Mouse (Mus musculus): ENCODE measurements around the gene Fam83g.
A peak's percentile ranks its signal among the peaks of the same experiment; 100 is the strongest.

The Fam83g gene

DNA sequence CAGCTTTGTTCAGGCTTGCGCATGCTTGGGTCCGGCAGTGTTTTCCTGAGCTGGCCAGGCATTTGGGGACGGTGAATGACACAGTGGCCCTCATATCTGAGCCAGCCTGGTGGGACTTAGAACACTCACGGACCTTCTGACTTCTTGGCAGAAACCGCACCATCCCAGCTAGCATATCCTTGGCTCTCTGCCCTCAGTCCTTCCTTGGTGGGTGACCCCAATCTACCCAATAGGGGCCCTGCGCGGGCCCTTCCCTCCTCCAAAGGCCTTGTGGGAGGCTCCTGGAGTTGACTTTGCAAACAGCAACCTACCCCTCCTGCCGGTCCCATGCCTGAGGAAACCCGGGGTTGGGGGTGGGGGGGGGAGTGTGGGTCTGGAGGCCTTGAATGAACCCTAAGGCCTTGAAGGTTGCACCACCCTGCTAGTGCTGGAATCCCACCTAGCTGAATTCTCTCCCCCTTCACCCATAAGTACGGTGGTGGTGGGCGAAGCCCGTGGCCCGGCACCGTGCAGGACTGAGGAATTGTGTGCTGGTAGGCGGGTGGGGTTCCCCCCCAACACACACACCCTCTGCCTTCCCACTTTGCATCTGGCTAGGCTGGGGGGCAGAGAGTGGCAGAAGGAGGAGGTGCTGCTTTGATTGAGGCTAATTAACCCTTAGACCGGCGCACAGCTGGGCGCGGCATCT, 9.6 kb upstream of the Fam83g start:
- no peak for DNase-seq (ENCODE audit: low spot score in 2 of 2)

- DNase-seq (ENCODE audit: low spot score in 2 of 2) = no peak
Observed at GRCm38 (mm10) chr11:61674839-61675159, 9.1 kb upstream of the Fam83g start.

DNA sequence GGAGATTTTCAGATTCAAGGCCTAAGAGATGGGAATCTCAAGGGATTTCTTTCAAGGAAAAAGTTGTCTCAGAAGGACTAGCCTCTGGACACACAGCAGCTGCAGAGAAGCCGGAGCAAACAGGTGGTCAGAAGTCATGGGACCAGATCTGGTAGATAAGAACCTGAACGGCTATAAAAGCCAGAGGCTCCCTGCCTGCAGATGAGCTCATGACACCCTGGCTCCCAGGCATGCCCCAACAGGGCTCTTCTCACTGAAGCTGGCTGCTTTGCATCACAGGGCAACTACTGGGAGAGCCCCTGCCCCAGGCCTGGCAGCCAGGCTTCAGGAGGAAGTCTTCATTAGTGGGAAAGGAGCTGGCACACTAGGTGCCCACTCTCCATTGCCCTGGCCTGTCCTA, 8.6 kb upstream of the Fam83g start:
- no peak for DNase-seq (ENCODE audit: low spot score in 2 of 2)

DNA sequence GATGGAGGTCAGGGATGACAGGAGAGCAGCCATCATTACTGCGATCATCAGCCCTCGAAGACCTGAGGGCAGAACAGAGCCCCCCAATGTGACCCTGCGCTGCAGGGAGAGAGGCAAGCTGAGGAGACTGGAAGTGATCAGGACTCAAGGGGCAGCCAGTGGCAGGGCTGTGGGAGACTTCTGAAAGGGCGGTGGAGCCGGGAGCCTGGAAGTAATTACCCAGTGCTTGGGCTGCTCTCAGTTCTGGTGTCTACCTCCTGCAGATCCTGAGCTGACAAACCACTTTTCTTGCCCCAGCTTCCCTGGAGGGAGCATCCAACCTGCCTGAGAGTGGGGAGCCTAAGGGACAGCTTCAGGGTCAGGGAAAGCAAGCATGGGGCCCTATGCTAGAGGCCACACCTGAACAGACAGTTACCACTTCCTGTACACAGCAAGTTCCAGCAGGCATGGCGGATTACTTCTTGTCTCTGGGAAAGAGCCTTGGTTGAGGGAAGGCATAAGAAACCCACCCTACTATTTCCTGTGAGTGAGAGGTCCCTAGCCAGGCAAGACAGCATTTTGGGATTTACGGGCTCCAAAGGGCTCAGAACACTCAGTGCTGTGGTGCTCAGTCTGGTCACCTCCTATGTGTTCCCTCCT, 7.6 kb upstream of the Fam83g start:
- DNase-seq (ENCODE audit: low spot score in 2 of 2) = no peak

GRCm38 (mm10) chr11:61677709-61678108, 6.2 kb upstream of the Fam83g start:
- DNase-seq (ENCODE audit: low spot score in 2 of 2) = no peak

- DNase-seq (ENCODE audit: low spot score in 2 of 2) = no peak
Observed at GRCm38 (mm10) chr11:61679091-61679866, 4.6 kb upstream of the Fam83g start.

- no peak for DNase-seq (ENCODE audit: low spot score in 2 of 2)
Observed at GRCm38 (mm10) chr11:61685119-61685725, 1.3 kb downstream of the Fam83g start.

- no peak for DNase-seq (ENCODE audit: low spot score in 2 of 2)
Observed at GRCm38 (mm10) chr11:61686141-61686540, 2.2 kb downstream of the Fam83g start.

GRCm38 (mm10) chr11:61686906-61687453, 3.1 kb downstream of the Fam83g start:
- DNase-seq (ENCODE audit: low spot score in 2 of 2) = no peak

DNA sequence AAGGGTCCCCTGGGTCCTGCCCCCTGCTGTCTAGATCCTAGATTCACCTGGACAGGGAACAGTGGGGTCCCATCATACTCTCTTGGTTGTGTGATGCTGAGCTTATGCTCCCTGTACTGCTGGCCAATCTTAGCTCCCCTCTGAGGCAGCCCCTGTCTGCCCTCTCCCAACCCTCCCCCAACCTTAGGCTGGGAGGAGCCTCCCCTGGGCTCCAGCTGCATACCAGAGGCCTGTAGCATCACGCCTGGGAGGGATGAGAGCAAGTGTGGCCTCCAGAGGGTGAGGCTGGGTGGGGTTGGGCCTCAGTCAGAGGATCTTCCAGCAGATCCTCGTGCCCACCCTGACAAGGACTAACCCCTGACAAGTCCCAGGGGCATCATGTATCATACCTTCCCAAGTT, 3.7 kb downstream of the Fam83g start:
- no peak for DNase-seq (ENCODE audit: low spot score in 2 of 2)

- DNase-seq (ENCODE audit: low spot score in 2 of 2) = no peak
Observed at GRCm38 (mm10) chr11:61692996-61693395, 9.1 kb downstream of the Fam83g start.

- DNase-seq (ENCODE audit: low spot score in 2 of 2) = no peak
Observed at GRCm38 (mm10) chr11:61698852-61699251, 15.0 kb downstream of the Fam83g start.

GRCm38 (mm10) chr11:61699460-61699859, 15.6 kb downstream of the Fam83g start:
- DNase-seq (ENCODE audit: low spot score in 2 of 2) = no peak

DNA sequence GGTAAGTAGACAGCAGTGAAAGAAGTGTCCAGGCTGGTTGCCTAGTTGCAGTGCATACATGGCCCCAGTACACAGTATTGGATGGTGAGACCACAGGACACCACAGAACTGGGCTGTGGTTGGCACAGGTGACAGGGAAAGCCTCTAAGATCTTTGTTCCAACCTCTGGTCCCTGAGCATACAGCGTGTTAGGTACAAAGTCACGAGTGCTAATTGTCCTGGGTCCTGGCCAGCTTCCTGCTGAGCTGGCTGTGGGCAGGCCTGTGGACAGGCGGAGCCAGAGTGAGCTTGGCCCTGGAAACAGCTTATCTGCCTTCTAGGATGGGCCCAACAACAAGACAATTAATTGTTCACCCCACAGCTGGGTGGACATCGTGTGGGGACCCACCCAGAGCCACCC, 16.0 kb downstream of the Fam83g start:
- DNase-seq (ENCODE audit: low spot score in 2 of 2) = no peak

GRCm38 (mm10) chr11:61701696-61702095, 17.8 kb downstream of the Fam83g start:
- DNase-seq (ENCODE audit: low spot score in 2 of 2) = no peak

DNA sequence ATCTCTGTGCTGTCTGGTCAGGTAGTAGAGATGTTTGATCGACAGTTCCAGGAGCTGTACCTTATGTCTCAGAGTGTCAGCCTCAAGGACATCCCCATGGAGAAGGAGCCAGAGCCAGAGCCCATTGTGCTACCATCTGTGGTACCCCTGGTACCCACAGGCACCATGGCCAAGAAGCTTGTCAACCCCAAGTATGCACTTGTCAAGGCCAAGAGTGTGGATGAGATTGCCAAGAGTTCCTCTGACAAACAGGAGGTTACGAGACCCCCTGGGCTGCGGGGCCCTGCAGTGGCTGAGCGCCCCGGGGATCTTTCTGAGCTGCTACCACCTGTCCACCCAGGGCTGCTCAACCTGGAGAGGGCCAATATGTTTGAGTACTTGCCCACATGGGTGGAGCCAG, 18.6 kb downstream of the Fam83g start:
- no peak for DNase-seq (ENCODE audit: low spot score in 2 of 2)

DNA sequence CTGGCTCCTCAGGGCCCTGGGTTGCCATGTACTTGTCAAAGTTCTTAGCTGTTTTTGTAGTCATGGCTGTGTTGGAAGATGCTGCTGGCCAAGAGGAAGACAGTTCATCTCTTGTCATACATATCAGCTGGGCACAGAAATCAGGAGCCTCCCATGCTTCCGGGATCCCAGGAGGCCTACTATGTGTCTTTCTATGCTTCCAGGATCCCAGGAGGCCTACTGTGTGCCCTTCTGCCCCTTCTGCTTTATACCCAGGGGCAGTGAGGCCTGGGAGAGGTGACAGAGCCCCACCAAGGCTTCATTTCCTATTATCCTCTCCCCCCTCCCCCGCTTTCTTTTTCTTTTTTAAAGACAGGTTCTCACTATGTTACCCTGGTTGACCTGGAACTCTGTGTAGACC, 21.7 kb downstream of the Fam83g start:
- DNase-seq (ENCODE audit: low spot score in 2 of 2) = no peak

GRCm38 (mm10) chr11:61706232-61706631, 22.3 kb downstream of the Fam83g start:
- no peak for DNase-seq (ENCODE audit: low spot score in 2 of 2)

DNA sequence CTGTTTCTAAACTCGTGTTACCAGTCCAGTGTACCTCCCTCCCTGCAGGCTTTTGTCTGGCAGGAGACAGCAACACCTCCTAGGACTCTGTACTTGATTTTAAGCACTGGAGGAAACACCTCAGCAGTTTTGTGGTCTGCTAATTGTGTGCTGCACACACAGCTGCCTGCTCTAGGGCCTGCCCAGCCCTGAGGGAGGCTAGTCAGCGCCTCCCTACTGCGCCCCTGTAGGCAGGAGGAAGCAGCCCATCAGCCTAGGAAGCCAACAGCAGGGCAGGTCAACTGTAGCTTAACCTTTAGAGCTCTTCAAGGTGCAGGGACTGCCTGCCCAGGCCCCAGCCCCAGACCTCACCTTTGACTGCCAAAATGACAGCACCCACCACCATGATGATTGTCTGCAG, 25.0 kb downstream of the Fam83g start:
- no peak for DNase-seq (ENCODE audit: low spot score in 2 of 2)

- DNase-seq (ENCODE audit: low spot score in 2 of 2) = no peak
Observed at GRCm38 (mm10) chr11:61713157-61713855, 29.4 kb downstream of the Fam83g start.

GRCm38 (mm10) chr11:61714346-61715117, 30.6 kb downstream of the Fam83g start:
- peak; percentile 44 to 66 for DNase-seq (ENCODE audit: low spot score in 2 of 2)
